Mouse (Mus musculus): ENCODE measurements around the gene Atp8a2.

DNA sequence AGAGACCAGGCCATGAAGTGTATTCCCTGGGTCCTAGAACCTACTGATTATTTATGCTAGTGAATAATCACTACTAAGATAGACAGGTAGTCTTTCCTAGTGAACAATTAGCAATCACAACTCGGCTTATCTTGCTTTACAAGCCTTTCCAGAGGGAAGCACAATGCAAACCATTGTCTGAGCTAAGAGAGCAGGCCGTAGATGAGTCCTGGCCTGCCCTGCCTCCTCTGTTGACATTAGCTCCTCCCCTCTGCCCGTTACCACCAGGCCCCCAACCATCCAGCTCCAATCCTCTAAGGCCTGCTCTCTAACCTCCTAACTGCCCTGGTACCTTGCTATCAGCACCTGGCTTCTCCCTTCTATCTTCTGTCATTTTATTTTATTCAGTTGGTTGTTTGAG lies 138.1 kb downstream of the Atp8a2 start:
- TF ChIP-seq POLR2A (IDR thresholded peaks at IDR 0.05; ENCODE audit: borderline replicate concordance, insufficient read depth, low read length) (no peak), CTCF (IDR thresholded peaks at IDR 0.05; ENCODE audit: borderline replicate concordance, insufficient read depth, low read depth, low read length) (no peak)

Measured in cerebellum, adult 2 months (tissue).